Mouse (Mus musculus): Measurements from ENCODE around the gene Trim2.

Gene Trim2

GRCm38 (mm10) chr3:84260024-84260535 is 46.6 kb downstream of the Trim2 start:
- intact Hi-C loops (cut with DNase I): loop anchor here (5.0 kb wide), 1 partner anchor 47 kb away; the partner anchor contains the start of gene Trim2

- intact Hi-C loops (cut with DNase I): loop anchor here (5.0 kb wide), 2 partner anchors 48 to 62 kb away; partner anchors contain the start of gene Trim2
Measured at GRCm38 (mm10) chr3:84259281-84260023, 47.2 kb downstream of the Trim2 start.

GRCm38 (mm10) chr3:84258518-84259031 is 48.1 kb downstream of the Trim2 start:
- intact Hi-C loops (cut with DNase I): loop anchor here (5.0 kb wide), 1 partner anchor 61 kb away; no protein-coding TSS in a partner anchor

- intact Hi-C loops (cut with DNase I): loop anchor here (5.0 kb wide), 1 partner anchor 61 kb away; no protein-coding TSS in a partner anchor
Measured at GRCm38 (mm10) chr3:84257989-84258517, 48.6 kb downstream of the Trim2 start.

- intact Hi-C loops (cut with DNase I): no loop called here
Measured at GRCm38 (mm10) chr3:84254520-84254878, 52.2 kb downstream of the Trim2 start.

GRCm38 (mm10) chr3:84253655-84254519 is 52.8 kb downstream of the Trim2 start:
- intact Hi-C loops (cut with DNase I): no loop called here

- intact Hi-C loops (cut with DNase I): no loop called here
Measured at GRCm38 (mm10) chr3:84252776-84253654, 53.7 kb downstream of the Trim2 start.

GRCm38 (mm10) chr3:84251721-84252120 is 55.0 kb downstream of the Trim2 start:
- intact Hi-C loops (cut with DNase I): no loop called here

- intact Hi-C loops (cut with DNase I): no loop called here
Measured at GRCm38 (mm10) chr3:84250275-84250674, 56.4 kb downstream of the Trim2 start.

GRCm38 (mm10) chr3:84247789-84248188 is 58.9 kb downstream of the Trim2 start:
- intact Hi-C loops (cut with DNase I): no loop called here

GRCm38 (mm10) chr3:84246421-84246861 is 60.2 kb downstream of the Trim2 start:
- intact Hi-C loops (cut with DNase I): no loop called here

- intact Hi-C loops (cut with DNase I): no loop called here
Measured at GRCm38 (mm10) chr3:84243116-84243515, 63.6 kb downstream of the Trim2 start.

GRCm38 (mm10) chr3:84242497-84242896 is 64.2 kb downstream of the Trim2 start:
- intact Hi-C loops (cut with DNase I): no loop called here

- intact Hi-C loops (cut with DNase I): no loop called here
Measured at GRCm38 (mm10) chr3:84241098-84241497, 65.6 kb downstream of the Trim2 start.

- intact Hi-C loops (cut with DNase I): no loop called here
Measured at GRCm38 (mm10) chr3:84235420-84236304, 71.0 kb downstream of the Trim2 start.

- intact Hi-C loops (cut with DNase I): no loop called here
Measured at GRCm38 (mm10) chr3:84234562-84234961, 72.1 kb downstream of the Trim2 start.

- intact Hi-C loops (cut with DNase I): no loop called here
Measured at GRCm38 (mm10) chr3:84233663-84234415, 72.8 kb downstream of the Trim2 start.

GRCm38 (mm10) chr3:84232312-84232711 is 74.4 kb downstream of the Trim2 start:
- intact Hi-C loops (cut with DNase I): no loop called here

- intact Hi-C loops (cut with DNase I): no loop called here
Measured at GRCm38 (mm10) chr3:84230988-84231387, 75.7 kb downstream of the Trim2 start.

Measured in adrenal gland (tissue).